Mouse (Mus musculus): Measurements from ENCODE around the gene Cyp39a1.

Gene Cyp39a1

GRCm38 (mm10) chr17:43667290-43667843, at the start of gene Cyp39a1:
Gene Cyp39a1, plus strand, starts transcription at chr17:43667425.
- DNase-seq (ENCODE audit: low read depth) = no peak

- DNase-seq (ENCODE audit: low read depth) = no peak
These were observed 48.1 kb upstream of the Cyp39a1 start for GRCm38 (mm10) chr17:43619156-43619555.

- DNase-seq (ENCODE audit: low read depth) = no peak
These were observed 45.1 kb upstream of the Cyp39a1 start for GRCm38 (mm10) chr17:43622076-43622475.

- DNase-seq (ENCODE audit: low read depth) = no peak
These were observed 39.0 kb upstream of the Cyp39a1 start for GRCm38 (mm10) chr17:43628246-43628645.

- no peak for DNase-seq (ENCODE audit: low read depth)
These were observed 38.2 kb upstream of the Cyp39a1 start for GRCm38 (mm10) chr17:43629026-43629495.

- no peak for DNase-seq (ENCODE audit: low read depth)
These were observed 37.5 kb upstream of the Cyp39a1 start, which contains the start of gene Tdrd6 for GRCm38 (mm10) chr17:43629496-43630426. Gene Tdrd6, minus strand, starts transcription at chr17:43630299.

GRCm38 (mm10) chr17:43630427-43630760, 36.8 kb upstream of the Cyp39a1 start:
- no peak for DNase-seq (ENCODE audit: low read depth)

- no peak for DNase-seq (ENCODE audit: low read depth)
These were observed 30.1 kb upstream of the Cyp39a1 start for GRCm38 (mm10) chr17:43637146-43637545.

- no peak for DNase-seq (ENCODE audit: low read depth)
These were observed 26.4 kb upstream of the Cyp39a1 start for GRCm38 (mm10) chr17:43640825-43641224.

- DNase-seq (ENCODE audit: low read depth) = no peak
These were observed 24.0 kb upstream of the Cyp39a1 start for GRCm38 (mm10) chr17:43643191-43643590.

GRCm38 (mm10) chr17:43644375-43644774, 22.9 kb upstream of the Cyp39a1 start:
- DNase-seq (ENCODE audit: low read depth) = no peak

- no peak for DNase-seq (ENCODE audit: low read depth)
These were observed 22.1 kb upstream of the Cyp39a1 start for GRCm38 (mm10) chr17:43645136-43645535.

- no peak for DNase-seq (ENCODE audit: low read depth)
These were observed 20.3 kb upstream of the Cyp39a1 start for GRCm38 (mm10) chr17:43646925-43647324.

- no peak for DNase-seq (ENCODE audit: low read depth)
These were observed 17.4 kb upstream of the Cyp39a1 start for GRCm38 (mm10) chr17:43649641-43650436.

- no peak for DNase-seq (ENCODE audit: low read depth)
These were observed 15.7 kb upstream of the Cyp39a1 start for GRCm38 (mm10) chr17:43651314-43652046.

GRCm38 (mm10) chr17:43666576-43667289, 492 bp upstream of the Cyp39a1 start, which contains the start of gene Slc25a27:
Gene Slc25a27, minus strand, starts transcription at chr17:43667214.
- peak; percentile 73 for DNase-seq (ENCODE audit: low read depth)

- DNase-seq (ENCODE audit: low read depth) = no peak
These were observed 2.0 kb downstream of the Cyp39a1 start for GRCm38 (mm10) chr17:43669145-43669695.

- no peak for DNase-seq (ENCODE audit: low read depth)
These were observed 4.7 kb downstream of the Cyp39a1 start for GRCm38 (mm10) chr17:43671907-43672306.

GRCm38 (mm10) chr17:43675228-43675627, 8.0 kb downstream of the Cyp39a1 start:
- no peak for DNase-seq (ENCODE audit: low read depth)

- DNase-seq (ENCODE audit: low read depth) = no peak
These were observed 9.0 kb downstream of the Cyp39a1 start for GRCm38 (mm10) chr17:43676241-43676640.

GRCm38 (mm10) chr17:43677317-43677716, 10.1 kb downstream of the Cyp39a1 start:
- no peak for DNase-seq (ENCODE audit: low read depth)
